Mouse (Mus musculus) liver, embryonic 13.5 days (tissue): Measurements from ENCODE around the gene B230217C12Rik. TPM values are rescaled to one million over a fixed set of nuclear protein-coding genes. Genes with fewer than 3 reads are reported as not detected.
"Not testable (repeated sequence)": the region's sequence is repeated elsewhere in the genome, so short reads cannot be mapped to it uniquely, and the experiment has no call there.

ENCODE experiments used
- ATAC-seq: fragments of 200-750 bp; cut with Nextera tagmentation; 2 replicates; pipeline ENCODE4 v1.8.0; 2017; ENCODE audit warnings: low read depth, mild to moderate bottlenecking, moderate number of reproducible peaks, moderate library complexity
- DNase-seq: peaks from one replicate; pipeline ENCODE4 v3.0.0; 2022
- H3K27ac ChIP-seq: fragments of 300-500 bp; sonication (generic); 2 replicates; pipeline ENCODE4 v1.5.1; 2015; ENCODE audit warnings: moderate library complexity, mild to moderate bottlenecking, inconsistent platforms
- H3K27me3 ChIP-seq: fragments of 300-500 bp; sonication (generic); 2 replicates; pipeline ENCODE4 v1.6.1; 2015; ENCODE audit warnings: mild to moderate bottlenecking, inconsistent platforms
- H3K36me3 ChIP-seq: fragments of 300-500 bp; sonication (generic); 2 replicates; pipeline ENCODE4 v1.6.1; 2015; ENCODE audit warnings: mild to moderate bottlenecking, inconsistent platforms
- H3K4me1 ChIP-seq: fragments of 300-500 bp; sonication (generic); replicated peaks from 2 replicates; pipeline ENCODE4 v1.6.1; 2015; ENCODE audit warnings: inconsistent platforms
- H3K4me2 ChIP-seq: fragments of 300-500 bp; sonication (generic); 2 replicates; pipeline ENCODE4 v1.6.1; 2015; ENCODE audit warnings: inconsistent platforms, mild to moderate bottlenecking, moderate library complexity
- H3K4me3 ChIP-seq: fragments of 300-500 bp; sonication (generic); replicated peaks from 2 replicates; pipeline ENCODE4 v1.5.1; 2015; ENCODE audit warnings: mild to moderate bottlenecking, inconsistent platforms
- H3K9ac ChIP-seq: fragments of 300-500 bp; sonication (generic); 2 replicates; pipeline ENCODE4 v1.6.1; 2015; ENCODE audit warnings: mild to moderate bottlenecking, inconsistent platforms
- H3K9me3 ChIP-seq: fragments of 300-500 bp; sonication (generic); replicated peaks from 2 replicates; pipeline ENCODE4 v1.6.1; 2016; ENCODE audit warnings: inconsistent platforms
- WGBS: fragments of 180-500 bp; shearing (Covaris S2); methylation state at CpG from one replicate; pipeline ENCODE4 v1.1.7; 2015; ENCODE audit not compliant: insufficient replicate concordance; 5-methylcytosine and 5-hydroxymethylcytosine counted together
- polyA plus RNA-seq: library from polyadenylated mRNA; unstranded; fragments of >200 nt; fragmentation: Nextera tagmentation; extraction: Ambion mirVana; gene quantifications from 2 replicates; pipeline ENCODE4 v1.2.1, GENCODE M21; 2015

B230217C12Rik gene
- polyA plus RNA-seq, 1 experiment from 2014 or later = 0.85 TPM

- not testable (repeated sequence) for H3K36me3 ChIP-seq, H3K4me2 ChIP-seq, H3K27ac ChIP-seq, H3K4me1 ChIP-seq, H3K27me3 ChIP-seq, H3K9ac ChIP-seq, ATAC-seq, DNase-seq, H3K4me3 ChIP-seq, H3K9me3 ChIP-seq
- 65% methylated on average over 5 of the region's 5 CpGs for WGBS
Observed at GRCm38 (mm10) chr11:97872378-97872777, 31.8 kb downstream of the B230217C12Rik start.

- no peaks in the 10 kb centered on the region for H3K4me1 ChIP-seq
- ATAC-seq (no peak), DNase-seq (no peak)
- H3K9me3 ChIP-seq = no peaks in the 10 kb centered on the region
- no peaks in the 10 kb centered on the region for H3K36me3 ChIP-seq
- 62% methylated on average over 1 of the region's 1 CpGs for WGBS
- no peak overlapping the region for H3K4me2 ChIP-seq
- H3K9ac ChIP-seq = no peak overlapping the region
- no peaks in the 10 kb centered on the region for H3K27me3 ChIP-seq
- no peak overlapping the region for H3K27ac ChIP-seq
- H3K4me3 ChIP-seq = no peak overlapping the region
Observed at GRCm38 (mm10) chr11:97874396-97874795, 33.8 kb downstream of the B230217C12Rik start.

GRCm38 (mm10) chr11:97877341-97877740 is 36.8 kb downstream of the B230217C12Rik start:
- DNase-seq (no peak), ATAC-seq (no peak)
- H3K9me3 ChIP-seq = no peaks in the 10 kb centered on the region
- H3K27ac ChIP-seq = no peak overlapping the region
- no peak overlapping the region for H3K4me3 ChIP-seq
- no peak overlapping the region for H3K9ac ChIP-seq
- H3K4me2 ChIP-seq = no peak overlapping the region
- H3K36me3 ChIP-seq = no peaks in the 10 kb centered on the region
- no peaks in the 10 kb centered on the region for H3K27me3 ChIP-seq
- WGBS = 67% methylated on average over 2 of the region's 2 CpGs
- no peaks in the 10 kb centered on the region for H3K4me1 ChIP-seq

- DNase-seq = no peak
- no peak overlapping the region for H3K4me3 ChIP-seq
- 70% methylated on average over 4 of the region's 4 CpGs for WGBS
- no peak for ATAC-seq
- no peak overlapping the region for H3K9ac ChIP-seq
- H3K9me3 ChIP-seq = no peaks in the 10 kb centered on the region
- H3K4me1 ChIP-seq = peaks cover 13% of the 10 kb centered on the region
- H3K27me3 ChIP-seq = no peaks in the 10 kb centered on the region
- H3K4me2 ChIP-seq = no peak overlapping the region
- H3K27ac ChIP-seq = no peak overlapping the region
- no peaks in the 10 kb centered on the region for H3K36me3 ChIP-seq
Observed at GRCm38 (mm10) chr11:97880362-97880761, 39.8 kb downstream of the B230217C12Rik start.

- Histone ChIP-seq H3K4me1 (peaks cover 14% of the 10 kb centered on the region), H3K9me3 (no peaks in the 10 kb centered on the region), H3K4me2 (peak overlapping the region; percentile 67), H3K27me3 (no peaks in the 10 kb centered on the region), H3K9ac (peak overlapping the region; percentile 68), H3K4me3 (peak overlapping the region; percentile 67), H3K27ac (peak overlapping the region; percentile 84), H3K36me3 (no peaks in the 10 kb centered on the region)
- 2% methylated on average over 26 of the region's 26 CpGs for WGBS
- peak; percentile 73 for ATAC-seq
- peak; percentile 77 for DNase-seq
Observed at GRCm38 (mm10) chr11:97883542-97883917, 43.0 kb downstream of the B230217C12Rik start.

GRCm38 (mm10) chr11:97883918-97884600 is 43.5 kb downstream of the B230217C12Rik start, which contains the start of gene Fbxo47:
Fbxo47 (minus strand) TSS chr11:97884154.
- WGBS = under 1% methylated on average over 37 of the region's 37 CpGs
- Histone ChIP-seq H3K4me3 (peak within 1 kb of the TSS; percentile 67), H3K4me2 (peak within 1 kb of the TSS; percentile 67), H3K9ac (peak within 1 kb of the TSS; percentile 68), H3K4me1 (peaks cover 14% of the 10 kb centered on the region), H3K27me3 (no peaks in the 10 kb centered on the region), H3K36me3 (no peaks in the 10 kb centered on the region), H3K27ac (peak within 1 kb of the TSS; percentile 84), H3K9me3 (no peaks in the 10 kb centered on the region)
- ATAC-seq (peak; percentile 93), DNase-seq (peak; percentile 95)

- DNase-seq = no peak
- 29% methylated on average over 7 of the region's 7 CpGs for WGBS
- no peak for ATAC-seq
- H3K4me3 ChIP-seq = peak overlapping the region; percentile 67
- peaks cover 14% of the 10 kb centered on the region for H3K4me1 ChIP-seq
- peak overlapping the region; percentile 67 for H3K4me2 ChIP-seq
- no peaks in the 10 kb centered on the region for H3K9me3 ChIP-seq
- no peaks in the 10 kb centered on the region for H3K36me3 ChIP-seq
- H3K9ac ChIP-seq = peak overlapping the region; percentile 65; the same call in 1 of the 2 replicates
- H3K27ac ChIP-seq = peak overlapping the region; percentile 77
- no peaks in the 10 kb centered on the region for H3K27me3 ChIP-seq
Observed at GRCm38 (mm10) chr11:97884601-97885185, 44.1 kb downstream of the B230217C12Rik start.

- DNase-seq = no peak
- peak overlapping the region; percentile 67 for H3K4me2 ChIP-seq
- peaks cover 14% of the 10 kb centered on the region for H3K4me1 ChIP-seq
- H3K36me3 ChIP-seq = no peaks in the 10 kb centered on the region
- no peaks in the 10 kb centered on the region for H3K27me3 ChIP-seq
- no peak overlapping the region for H3K27ac ChIP-seq
- H3K9ac ChIP-seq = peak overlapping the region; percentile 65; the same call in 1 of the 2 replicates
- no peak for ATAC-seq
- peak overlapping the region; percentile 67; the same call in 1 of the 2 replicates for H3K4me3 ChIP-seq
- H3K9me3 ChIP-seq = no peaks in the 10 kb centered on the region
- 77% methylated on average over 2 of the region's 2 CpGs for whole genome bisulfite sequencing
Observed at GRCm38 (mm10) chr11:97885296-97885915, 44.8 kb downstream of the B230217C12Rik start.

GRCm38 (mm10) chr11:97891821-97892220 is 51.2 kb downstream of the B230217C12Rik start:
- WGBS = 67% methylated on average over 5 of the region's 5 CpGs

More at GRCm38 (mm10) chr11:97891821-97892220, 51.2 kb downstream of the B230217C12Rik start:
- H3K9ac ChIP-seq = no peak overlapping the region
- H3K4me1 ChIP-seq = no peaks in the 10 kb centered on the region
- H3K27ac ChIP-seq = no peak overlapping the region
- H3K9me3 ChIP-seq = no peaks in the 10 kb centered on the region
- no peaks in the 10 kb centered on the region for H3K27me3 ChIP-seq
- no peak overlapping the region for H3K4me3 ChIP-seq
- ATAC-seq (no peak), DNase-seq (no peak)
- H3K36me3 ChIP-seq = no peaks in the 10 kb centered on the region
- H3K4me2 ChIP-seq = no peak overlapping the region
